Mouse (Mus musculus) heart, postnatal 0 days (tissue): ENCODE measurements at regions not wholly inside any gene's neighbourhood (a gene's known extent, or its start where the extent isn't known, plus 50 kb on each side); places are given as distances from the start of the nearest gene placed in this dataset.

Experiments used
- CTCF ChIP-seq: IDR thresholded peaks from 2 replicates; pipeline ENCODE4 v1.5.1; 2016; ENCODE audit warnings: antibody characterized with exemption, control low read depth, low read depth
- EP300 ChIP-seq: IDR thresholded peaks from 2 replicates; pipeline ENCODE4 v1.6.1; 2016; ENCODE audit warnings: antibody characterized with exemption, low read depth

- TF ChIP-seq CTCF, result no peak
- TF ChIP-seq EP300, result no peak
Observed at GRCm38 (mm10) chr4:53231046-53231445, 71.4 kb upstream of the Abca1 start.
